28 mouse cellular contexts compared by ENCODE assay signal in the genomic region with DNA sequence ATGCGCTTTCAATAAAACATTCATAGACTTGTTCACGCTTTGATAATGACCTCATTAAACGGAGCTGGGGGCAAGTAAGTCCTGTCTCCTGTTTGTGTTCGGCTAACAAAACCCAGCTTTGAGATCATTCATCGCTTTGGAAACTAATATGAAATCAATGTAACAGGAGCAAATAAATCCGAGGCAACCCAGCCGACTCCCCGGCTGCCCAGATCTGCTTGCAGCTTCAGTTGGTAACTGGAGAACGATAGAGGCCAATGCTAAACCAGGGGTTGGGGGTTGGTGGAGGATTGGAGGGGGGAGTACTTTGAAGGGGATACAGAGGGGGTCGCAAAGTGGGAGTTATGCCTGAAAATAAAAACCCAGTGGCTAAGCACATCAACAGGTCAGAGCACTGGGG. TPM values are rescaled to one million over a fixed set of nuclear protein-coding genes. Genes with fewer than 3 reads are reported as not detected.
DNase-seq lines count a peak whose midpoint lies in the region.
"Had no signal": no experiment of that assay in that cellular context is flagged by ENCODE, and none has a peak within 500 bp of the region (broad histone marks: within the 10 kb centered on the region; RNA-seq: fewer than 3 reads in every experiment).

No protein-coding gene starts in this region.

- peak; percentile 56 for DNase-seq in heart, adult 11 months
- no peak for DNase-seq in heart, embryonic 10.5 days (ENCODE audit: low spot score)
- peak; percentile 39 for DNase-seq in retina, embryonic 14.5 days (ENCODE audit: low spot score)
- no peak for DNase-seq in retina, postnatal 1 day
- DNase-seq in limb, embryonic 10.5 days (ENCODE audit: low spot score) = peak; percentile 46
- no peak for DNase-seq in spleen, postnatal 4 days (ENCODE audit: low spot score in 2 of 2)
- DNase-seq in cerebellum, adult 8-10 months = no peak
- DNase-seq: adrenal gland, adult 8-10 months; cerebellum, adult 2 months; cerebellum, postnatal 36 days; gastrocnemius, adult 2 months; heart, postnatal 4 days; kidney, adult 11 months; kidney, postnatal 4 days; layer of hippocampus, adult 9-11 months; liver; lung, postnatal 4 days; thymus, adult 18-20 months; thymus, postnatal 36 days had no signal

- H3K27me3 ChIP-seq in heart, embryonic 10.5 days (ENCODE audit: insufficient read depth, poor library complexity, severe bottlenecking) = peaks cover 98% of the 10 kb centered on the region
- peaks cover 100% of the 10 kb centered on the region for H3K27me3 ChIP-seq in limb, embryonic 10.5 days (ENCODE audit: low read depth, poor library complexity, severe bottlenecking)

- H3K36me3 ChIP-seq in heart, embryonic 10.5 days = no peaks in the 10 kb centered on the region
- H3K36me3 ChIP-seq in limb, embryonic 10.5 days = no peaks in the 10 kb centered on the region
- H3K36me3 ChIP-seq: embryonic facial prominence, embryonic 13.5 days; liver, embryonic 15.5 days had no signal

- no peak overlapping the region for H3K27ac ChIP-seq in heart, embryonic 10.5 days
- no peak overlapping the region for H3K27ac ChIP-seq in limb, embryonic 10.5 days
- H3K27ac ChIP-seq: embryonic facial prominence, embryonic 13.5 days; gastrocnemius, adult 2 months; left cerebral cortex, adult 2 months; liver, embryonic 15.5 days had no signal

- H3K9me3 ChIP-seq in heart, embryonic 10.5 days = no peaks in the 10 kb centered on the region
- H3K9me3 ChIP-seq in limb, embryonic 10.5 days (replicated peaks) = no peaks in the 10 kb centered on the region
- H3K9me3 ChIP-seq: embryonic facial prominence, embryonic 13.5 days; liver, embryonic 15.5 days had no signal

- peaks cover 32% of the 10 kb centered on the region for H3K4me1 ChIP-seq in heart, embryonic 10.5 days
- H3K4me1 ChIP-seq in limb, embryonic 10.5 days = peaks cover 67% of the 10 kb centered on the region

- H3K4me3 ChIP-seq in heart, embryonic 10.5 days = no peak overlapping the region
- no peak overlapping the region for H3K4me3 ChIP-seq in limb, embryonic 10.5 days
- H3K4me3 ChIP-seq: embryonic facial prominence, embryonic 13.5 days; erythroblast, embryonic 14.5 days; gastrocnemius, adult 2 months; left cerebral cortex, adult 2 months; liver, embryonic 15.5 days had no signal

- under 1% methylated on average over 10 of the region's 10 CpGs for WGBS in heart, embryonic 10.5 days
- 1% methylated on average over 10 of the region's 10 CpGs for WGBS in limb, embryonic 10.5 days

RNA-seq across cellular contexts. Expression of a gene that starts 3.5 kb away (rescaled TPM):
- not detected in 2 replicates for polyA plus RNA-seq in heart, embryonic 10.5 days (2016; fragmentation: Nextera tagmentation; extraction: Ambion mirVana)
- polyA plus RNA-seq in limb, embryonic 10.5 days (2016; fragmentation: Nextera tagmentation; extraction: Ambion mirVana) = not detected in 2 replicates
- polyA plus RNA-seq: activated CD4-positive, CD25-positive, alpha-beta regulatory T cell, adult 4 months; cerebellum, adult 2 months; embryonic facial prominence, embryonic 13.5 days; erythroblast, embryonic 14.5 days; heart, embryonic 16.5 days; kidney, embryonic 16.5 days; liver, embryonic 15.5 days; lung, embryonic 16.5 days; stomach, embryonic 16.5 days had no signal

RNA-seq across cellular contexts. Expression of a gene that starts 27.4 kb away (rescaled TPM):
- 24.5 and 37.8 TPM in 2 replicates for polyA plus RNA-seq in heart, embryonic 10.5 days (2016; fragmentation: Nextera tagmentation; extraction: Ambion mirVana)
- polyA plus RNA-seq in limb, embryonic 10.5 days (2016; fragmentation: Nextera tagmentation; extraction: Ambion mirVana) = 36.9 and 40.0 TPM in 2 replicates

Comparison
In these comparisons a context has a peak if more than half of its experiments do, and no peak if none do; other contexts are left out.
1. DNase-seq: peak in heart, adult 11 months (single experiment), retina, embryonic 14.5 days (single experiment) and limb, embryonic 10.5 days (single experiment); none in heart, embryonic 10.5 days (single experiment), retina, postnatal 1 day (single experiment), spleen, postnatal 4 days (0 of 2) and cerebellum, adult 8-10 months (single experiment).